Mouse (Mus musculus) pancreas, adult 10 weeks (tissue): ENCODE measurements around the gene Tmem135. TPM values are rescaled to one million over a fixed set of nuclear protein-coding genes. Genes with fewer than 3 reads are reported as not detected.

Experiments used
- polyA plus RNA-seq: library from polyadenylated mRNA; stranded (reverse); fragments of 350-450 nt; fragmentation: Illumina TruSeq; extraction: RNeasy Lipid Tissue Mini Kit (QIAGEN cat#74804); gene quantifications from one replicate; pipeline ENCODE4 v1.2.3, GENCODE M21; 2015; ENCODE audit warnings: low read depth, low replicate concordance; ENCODE audit not compliant: insufficient read depth

Tmem135 gene
- polyA plus RNA-seq: 5.9 TPM

GRCm38 (mm10) chr7:89404081-89404733, at the start of gene Tmem135, which contains the start of gene Fzd4:
Tmem135 (minus strand) TSS chr7:89404222.
Fzd4 (plus strand) TSS chr7:89404355.

Other genes starting within 250 kb of the Tmem135 start
- 11.3 TPM for gene Fzd4, start 133 bp upstream of the Tmem135 start, polyA plus RNA-seq
- 41.7 TPM for gene Prss23, start 123.0 kb upstream of the Tmem135 start, polyA plus RNA-seq
- 2.9 TPM for gene Me3, start 228.2 kb upstream of the Tmem135 start, polyA plus RNA-seq